Mouse (Mus musculus) E14TG2a.4 (cell line): ENCODE measurements around the gene Serpinb1b.

Source experiments
- CTCF ChIP-seq: conservative IDR thresholded peaks from 2 replicates; pipeline ENCODE4 v1.5.1; 2014; ENCODE audit warnings: low read length
- POU5F1 ChIP-seq: IDR thresholded peaks from 2 replicates; pipeline ENCODE4 v1.6.1; 2014; ENCODE audit warnings: low read length, borderline replicate concordance

DNA sequence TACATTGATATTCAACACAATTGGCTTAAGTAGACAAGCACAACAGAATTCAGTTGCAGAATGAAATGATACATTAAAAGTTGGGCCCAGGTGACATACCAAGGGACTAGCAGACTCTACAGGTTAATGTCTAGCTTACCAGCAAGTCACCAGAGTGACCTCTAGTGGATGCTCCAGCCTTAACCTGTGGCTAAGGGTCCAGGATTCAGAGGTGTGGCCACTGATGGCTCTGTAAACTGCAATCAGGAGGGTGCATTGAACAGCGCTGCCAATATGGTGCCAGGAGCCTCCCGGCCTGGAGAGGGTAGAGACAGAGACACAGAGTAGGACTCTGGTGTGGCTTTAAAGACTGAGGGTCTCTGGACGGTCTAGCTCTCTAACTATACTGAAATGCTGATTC lies 2.0 kb downstream of the Serpinb1b start:
- TF ChIP-seq CTCF, result peak; percentile 34
- TF ChIP-seq POU5F1, result no peak
